Comparison of ENCODE assay signal across 8 mouse cellular contexts in genomic region chr7:144072219-144072618, GRCm38 (mm10).
A peak's percentile ranks its signal among the peaks of the same experiment; 100 is the strongest.
DNase-seq lines count a peak whose midpoint lies in the region.

No protein-coding gene starts in this region.

- intact Hi-C loops in left cerebral cortex, postnatal 14 days (cut with DNase I): loop anchor here (2.0 to 10.0 kb wide), 3 partner anchors 95 to 237 kb away; no protein-coding TSS in a partner anchor

- peak; percentile 39 for DNase-seq in adrenal gland, postnatal 10 days
- no peak for DNase-seq in adrenal gland, postnatal 14 days
- peak; percentile 46 to 65 for DNase-seq in left cerebral cortex, postnatal 14 days (ENCODE audit: low spot score in 2 of 2)
- DNase-seq in left cerebral cortex, adult 11 months (ENCODE audit: low spot score): no peak
- peak; percentile 78 for DNase-seq in brain, adult 2 months (ENCODE audit: low read depth, low spot score)
- DNase-seq in layer of hippocampus, adult 9-11 months: peak; percentile 14
- DNase-seq in spleen, postnatal 36 days (ENCODE audit: low spot score in 2 of 2): no peak
- DNase-seq in heart, adult 8-10 months (ENCODE audit: low spot score): no peak

Comparison
In these comparisons a context has a peak if more than half of its experiments do, and no peak if none do; other contexts are left out.
1. DNase-seq: peak in adrenal gland, postnatal 10 days (single experiment), left cerebral cortex, postnatal 14 days (2 of 2), brain, adult 2 months (single experiment) and layer of hippocampus, adult 9-11 months (single experiment); none in adrenal gland, postnatal 14 days (single experiment), left cerebral cortex, adult 11 months (single experiment), spleen, postnatal 36 days (0 of 2) and heart, adult 8-10 months (single experiment).